Mouse (Mus musculus) pancreas, adult 10 weeks (tissue): ENCODE measurements around the gene Znrd1. TPM values are rescaled to one million over a fixed set of nuclear protein-coding genes. Genes with fewer than 3 reads are reported as not detected.

Source experiments
- polyA plus RNA-seq: library from polyadenylated mRNA; stranded (reverse); fragments of 350-450 nt; fragmentation: Illumina TruSeq; extraction: RNeasy Lipid Tissue Mini Kit (QIAGEN cat#74804); gene quantifications from one replicate; pipeline ENCODE4 v1.2.3, GENCODE M21; 2015; ENCODE audit warnings: low read depth, low replicate concordance; ENCODE audit not compliant: insufficient read depth

The Znrd1 gene
- 20.8 TPM for polyA plus RNA-seq

DNA sequence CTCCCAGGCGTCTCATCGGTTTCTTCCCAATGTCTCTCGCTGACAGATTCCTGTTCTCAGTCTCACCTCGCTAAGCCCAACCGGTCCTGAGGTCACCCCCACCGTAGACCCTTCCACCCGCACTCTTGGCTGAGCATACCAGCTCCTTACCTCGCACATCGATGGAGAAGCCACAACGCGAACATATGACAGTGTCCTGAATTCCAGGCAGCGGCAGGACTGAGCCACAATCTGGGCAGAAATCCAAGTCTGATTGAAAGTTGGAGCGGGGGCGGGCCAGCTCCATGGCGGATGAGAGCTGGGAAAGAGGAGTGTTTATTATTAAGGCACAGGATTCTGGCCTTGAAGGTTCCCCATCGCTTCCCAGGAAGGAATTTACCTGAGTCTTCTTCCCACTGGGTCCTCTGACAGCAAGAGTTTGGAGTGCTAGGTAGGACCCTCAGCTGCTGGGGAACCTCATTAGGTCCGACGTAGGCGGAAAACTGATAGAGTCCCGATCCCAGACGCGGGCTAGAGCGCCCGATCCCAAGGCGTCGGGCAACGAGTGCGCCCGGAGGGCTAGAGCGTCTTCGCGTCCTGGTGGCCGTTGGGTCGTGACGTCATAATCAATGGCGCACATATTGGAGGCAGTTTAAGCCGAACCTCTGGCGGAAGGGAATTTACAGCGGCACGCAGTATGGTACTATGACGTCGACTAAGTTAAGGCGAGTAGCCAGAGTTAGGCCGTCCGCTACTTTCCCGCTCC lies at the start of gene Znrd1, which contains the start of gene Znrd1as:
Gene Znrd1, minus strand, starts transcription at position 561 of the 745 bp plus-strand sequence.
Gene Znrd1as, plus strand, starts transcription at position 594 of the 745 bp plus-strand sequence.

DNA sequence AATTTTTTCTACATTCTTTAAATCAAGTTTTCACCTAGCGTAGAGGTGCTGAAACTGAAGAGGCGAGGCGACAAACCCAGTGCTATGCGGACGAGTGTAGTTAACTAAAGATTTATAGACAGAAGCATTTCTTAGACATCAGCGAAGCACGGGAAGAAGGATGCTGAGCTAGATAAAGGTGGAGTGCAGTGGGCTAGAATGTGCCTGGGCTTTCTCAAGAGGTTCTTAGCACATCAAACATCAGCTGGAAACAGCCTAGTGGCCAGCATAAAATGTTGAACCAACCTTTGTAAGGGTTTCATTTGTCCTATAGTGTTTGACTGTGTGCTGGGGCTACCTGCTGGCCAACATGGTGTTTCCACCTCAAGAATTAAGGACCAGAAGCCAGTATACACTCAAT lies 42.5 kb upstream of the Znrd1 start, which contains the start of gene Zfp57:
Gene Zfp57, plus strand, starts transcription at position 301 of the 400 bp plus-strand sequence.

DNA sequence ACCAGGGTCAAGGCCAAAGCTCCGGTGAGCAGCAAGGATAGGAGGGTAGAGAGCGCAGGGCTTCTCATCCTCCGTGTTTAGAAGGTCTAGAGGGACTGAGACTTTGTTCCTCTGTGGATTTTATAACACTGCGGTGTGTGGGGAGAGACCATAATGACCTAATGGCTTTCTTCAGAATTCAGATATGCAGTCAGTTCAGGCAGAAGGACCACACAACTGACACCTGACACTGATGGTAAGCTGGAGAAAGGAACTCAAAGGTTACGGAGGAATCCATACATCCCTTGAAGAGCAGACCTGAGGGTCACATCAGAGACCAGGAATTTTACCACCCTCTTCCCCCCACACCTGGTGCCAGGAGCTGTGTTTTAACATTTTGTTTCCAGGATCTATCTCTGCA lies 31.1 kb upstream of the Znrd1 start, which contains the start of gene H2-M5:
Gene H2-M5, minus strand, starts transcription at position 101 of the 400 bp plus-strand sequence.

DNA sequence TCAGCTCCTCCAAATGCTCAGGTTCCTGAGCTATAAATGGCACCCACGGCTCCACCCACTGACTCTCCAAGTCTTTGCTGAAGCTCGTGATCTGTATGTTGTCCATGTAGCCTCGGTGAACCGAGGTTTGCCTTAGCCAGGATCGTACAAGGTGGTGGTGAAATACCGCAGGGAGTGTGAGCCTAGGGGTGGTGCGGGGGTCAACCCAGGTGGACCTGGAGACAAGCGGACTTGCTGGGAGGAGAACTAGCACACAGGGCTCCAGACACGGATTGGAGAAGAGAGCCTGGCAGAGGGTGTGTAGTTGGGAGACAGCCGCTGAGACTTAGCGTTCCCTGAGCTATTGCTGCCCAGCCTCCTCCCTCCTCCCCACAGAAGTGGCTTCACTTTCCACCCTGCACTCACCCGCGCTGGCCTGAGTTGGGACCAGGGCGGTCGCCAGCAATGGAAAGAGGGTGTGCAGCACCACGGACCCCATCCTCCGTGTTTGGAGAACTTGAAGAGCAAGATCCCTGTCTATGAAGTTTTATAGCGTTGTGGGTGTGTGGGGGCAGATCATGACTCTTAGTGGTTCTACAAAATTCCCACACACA lies 23.0 kb upstream of the Znrd1 start, which contains the start of gene 2410137M14Rik:
Gene 2410137M14Rik, minus strand, starts transcription at position 17 of the 593 bp plus-strand sequence.

DNA sequence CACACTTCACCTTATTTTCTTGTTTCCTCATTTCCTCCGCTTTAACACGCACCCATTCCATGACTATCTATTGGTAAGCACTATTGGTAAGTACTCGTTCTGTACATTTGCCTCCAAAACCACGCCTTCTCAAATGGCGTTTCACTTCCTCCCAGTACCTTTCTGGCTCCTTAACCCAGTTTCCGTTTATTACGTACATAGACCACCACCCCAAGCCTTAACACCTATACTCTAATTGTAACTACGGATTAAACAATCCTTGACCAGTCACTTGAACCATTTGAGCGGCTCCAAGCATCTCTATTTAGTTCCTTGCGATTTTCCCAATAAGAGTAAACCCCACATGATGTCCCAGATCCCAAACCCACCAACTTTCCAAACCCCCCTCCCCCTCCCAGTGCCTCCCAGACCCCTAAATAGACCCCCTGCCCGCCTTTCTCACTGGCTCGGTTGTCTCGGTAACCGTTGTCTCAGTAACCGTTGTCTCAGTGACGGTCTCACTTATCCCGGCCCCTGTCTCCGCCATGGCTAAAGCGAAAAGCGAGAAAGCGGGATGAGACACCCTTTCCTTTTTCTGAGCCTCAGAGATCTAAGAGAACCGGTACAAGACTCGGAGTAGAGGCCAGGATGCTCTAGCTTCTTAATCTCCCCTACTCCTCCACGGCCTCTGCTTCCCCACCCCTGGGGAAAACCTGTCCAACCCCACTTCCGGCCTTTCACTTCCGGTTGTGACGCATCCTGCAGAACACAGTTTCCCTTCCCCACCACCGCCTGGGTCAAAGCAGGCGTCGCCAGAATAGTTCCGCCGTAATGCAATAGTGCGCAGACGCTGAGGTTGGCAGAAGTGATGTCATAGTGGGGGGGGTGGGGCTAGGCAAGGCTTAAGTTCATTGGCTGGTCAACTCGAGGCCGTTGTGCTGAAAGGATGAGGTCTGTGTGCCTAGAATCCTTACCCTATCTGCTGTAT lies 7.1 kb downstream of the Znrd1 start, which contains the start of gene Ppp1r11:
Gene Ppp1r11, minus strand, starts transcription at position 761 of the 967 bp plus-strand sequence.

DNA sequence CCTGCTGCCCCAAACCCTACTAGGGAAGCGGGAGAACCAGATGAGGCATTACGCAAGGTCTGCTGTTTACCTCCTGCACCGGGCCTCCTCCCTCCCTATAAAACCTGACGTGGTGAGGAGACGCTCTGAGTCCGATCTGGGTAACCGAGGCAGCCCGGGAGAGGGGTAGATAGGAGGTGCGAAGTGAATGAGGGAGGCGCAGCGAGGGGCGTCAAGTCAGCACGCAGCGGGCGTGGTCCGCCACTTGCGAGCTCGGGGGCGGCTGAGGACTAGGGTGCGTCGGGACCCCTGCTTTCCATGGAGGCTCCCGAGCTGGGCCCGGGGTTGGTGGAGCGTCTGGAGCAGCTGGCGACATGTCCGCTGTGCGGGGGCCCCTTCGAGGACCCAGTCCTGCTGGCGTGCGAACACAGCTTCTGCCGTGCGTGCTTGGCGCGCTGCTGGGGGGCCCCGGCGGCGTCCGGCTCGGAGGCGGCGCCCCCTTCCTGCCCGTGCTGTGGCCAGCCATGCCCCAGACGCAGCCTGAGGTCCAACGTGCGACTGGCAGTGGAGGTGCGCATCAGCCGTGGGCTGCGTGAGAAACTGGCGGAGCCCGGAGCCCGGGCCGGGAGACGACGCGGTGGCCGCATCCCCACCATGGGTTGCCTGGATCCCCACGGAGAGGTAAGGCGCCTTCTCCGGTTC lies 15.4 kb downstream of the Znrd1 start, which contains the start of gene Rnf39:
Gene Rnf39, plus strand, starts transcription at position 128 of the 681 bp plus-strand sequence.

Other genes starting within 250 kb of the Znrd1 start
- not detected for gene H2-M10.5, start 185.6 kb downstream of the Znrd1 start, polyA plus RNA-seq
- gene H2-M10.6, start 146.4 kb downstream of the Znrd1 start, polyA plus RNA-seq, result not detected
- 9.4 TPM for gene Trim26, start 121.4 kb downstream of the Znrd1 start, polyA plus RNA-seq
- gene Trim15, start 91.3 kb downstream of the Znrd1 start, polyA plus RNA-seq, result not detected
- not detected for gene Trim10, start 89.0 kb downstream of the Znrd1 start, polyA plus RNA-seq
- gene Trim40, start 68.4 kb downstream of the Znrd1 start, polyA plus RNA-seq, result not detected
- not detected for gene Trim31, start 60.4 kb downstream of the Znrd1 start, polyA plus RNA-seq
- 2.1 TPM for gene Rnf39, start 15.6 kb downstream of the Znrd1 start, polyA plus RNA-seq
- 11.8 TPM for gene Ppp1r11, start 6.8 kb downstream of the Znrd1 start, polyA plus RNA-seq
- gene Znrd1as, start within 50 bp of the Znrd1 start, polyA plus RNA-seq, result 2.8 TPM
- not detected for gene 2410137M14Rik, start 22.7 kb upstream of the Znrd1 start, polyA plus RNA-seq
- not detected for gene H2-M5, start 31.0 kb upstream of the Znrd1 start, polyA plus RNA-seq
- 3.3 TPM for gene Zfp57, start 42.6 kb upstream of the Znrd1 start, polyA plus RNA-seq
- gene Mog, start 64.8 kb upstream of the Znrd1 start, polyA plus RNA-seq, result not detected
- 12.4 TPM for gene Gabbr1, start 87.4 kb upstream of the Znrd1 start, polyA plus RNA-seq
- gene Olfr90, start 129.9 kb upstream of the Znrd1 start, polyA plus RNA-seq, result not detected
- gene Olfr91, start 139.7 kb upstream of the Znrd1 start, polyA plus RNA-seq, result not detected
- not detected for gene Olfr92, start 161.5 kb upstream of the Znrd1 start, polyA plus RNA-seq
- not detected for gene Olfr93, start 202.9 kb upstream of the Znrd1 start, polyA plus RNA-seq
- not detected for gene Ubd, start 235.3 kb upstream of the Znrd1 start, polyA plus RNA-seq
- gene Olfr94, start 242.4 kb upstream of the Znrd1 start, polyA plus RNA-seq, result not detected